Mouse (Mus musculus): ENCODE measurements around the gene Rasl2-9.
"Not testable (repeated sequence)": the region's sequence is repeated elsewhere in the genome, so short reads cannot be mapped to it uniquely, and the experiment has no call there.

- TF ChIP-seq TAL1, GATA1 (IDR thresholded peaks at IDR 0.05; ENCODE audit: low read length): not testable (repeated sequence)
Measured at GRCm38 (mm10) chr7:5079365-5080009, 46.3 kb downstream of the Rasl2-9 start.
